Mouse (Mus musculus): ENCODE data around the gene Scfd2. TPM values are rescaled to one million over a fixed set of nuclear protein-coding genes. Genes with fewer than 3 reads are reported as not detected.

Scfd2 gene
- polyA plus RNA-seq, 1 experiment: 16.2 TPM

DNA sequence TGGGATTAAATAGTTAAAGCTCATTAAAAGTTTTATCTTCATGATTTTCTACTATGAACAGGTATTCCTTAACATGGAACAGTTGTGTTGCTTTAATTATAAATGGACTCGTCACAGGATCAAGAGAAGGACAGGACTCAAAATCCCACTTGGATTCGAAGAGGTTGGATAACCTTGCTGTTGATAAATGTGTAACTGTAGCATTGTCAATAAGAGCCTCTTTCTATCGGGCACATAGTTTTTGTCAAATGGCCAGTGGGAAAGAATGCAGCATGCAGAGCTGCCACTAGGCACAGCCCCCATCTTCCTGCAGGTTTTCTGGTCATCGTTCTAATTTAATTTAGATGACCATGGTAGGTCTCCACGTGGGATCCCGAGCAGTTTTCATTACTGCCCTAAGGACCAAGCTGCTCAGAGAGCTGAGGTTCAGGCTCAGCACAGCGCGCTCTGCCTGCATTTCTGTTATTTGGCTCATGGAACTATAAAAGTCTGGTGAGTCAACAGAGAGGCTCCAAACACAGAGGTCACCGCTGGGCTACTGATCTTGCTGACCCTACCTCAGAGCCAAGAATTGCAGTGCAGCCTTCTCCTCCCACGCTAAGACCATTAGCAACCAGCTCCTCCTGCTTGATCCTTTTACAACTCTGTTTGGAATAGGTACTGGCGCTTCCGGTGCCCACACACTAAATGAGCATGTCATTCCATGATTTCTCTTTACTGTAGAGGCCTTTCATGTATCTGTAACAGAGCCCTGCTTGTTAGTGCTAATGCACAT is 215.9 kb downstream of the Scfd2 start:
- DNase-seq (ENCODE audit: extremely low spot score in 1 of 2, low spot score in 1 of 2): no peak

DNA sequence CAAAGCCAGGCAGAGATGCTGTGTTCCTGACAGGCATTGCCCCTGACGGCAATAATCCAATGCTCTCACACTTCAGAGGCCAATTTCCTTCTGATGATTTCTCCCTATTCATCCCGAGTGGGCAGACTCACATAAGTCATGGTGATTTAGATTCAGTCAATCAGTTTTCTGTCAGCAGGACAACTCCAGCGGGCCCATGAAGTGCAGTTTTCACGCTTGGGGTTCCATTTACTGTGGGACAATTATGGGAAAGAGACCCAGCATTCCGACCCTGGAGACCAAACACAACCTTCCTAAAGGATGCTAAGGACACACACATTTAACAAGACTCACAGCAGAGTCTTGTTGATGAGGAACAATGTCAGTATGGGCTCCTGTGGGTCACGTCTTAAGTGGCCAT is 217.1 kb downstream of the Scfd2 start:
- DNase-seq (ENCODE audit: extremely low spot score in 1 of 2, low spot score in 1 of 2): no peak

DNA sequence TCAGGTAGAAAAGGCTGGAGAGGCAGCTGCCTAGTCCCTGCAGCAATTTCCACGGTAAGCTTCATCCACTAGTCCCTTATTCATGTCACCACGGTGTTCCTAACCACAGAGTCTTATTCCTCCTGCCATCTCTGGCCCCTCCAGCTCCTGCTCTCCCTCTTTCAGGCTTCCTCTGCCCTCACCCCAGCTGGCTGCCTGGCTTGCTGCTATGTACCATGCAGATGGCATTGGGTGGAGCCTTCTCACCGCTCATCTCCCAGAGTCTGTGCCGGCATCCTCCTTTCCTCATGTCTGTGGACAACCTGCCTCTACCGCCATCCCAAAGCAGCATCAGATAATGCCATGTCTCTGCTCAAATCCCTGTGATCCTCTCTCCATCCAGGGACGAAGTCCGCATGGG is 218.0 kb downstream of the Scfd2 start:
- no peak for DNase-seq (ENCODE audit: extremely low spot score in 1 of 2, low spot score in 1 of 2)

DNA sequence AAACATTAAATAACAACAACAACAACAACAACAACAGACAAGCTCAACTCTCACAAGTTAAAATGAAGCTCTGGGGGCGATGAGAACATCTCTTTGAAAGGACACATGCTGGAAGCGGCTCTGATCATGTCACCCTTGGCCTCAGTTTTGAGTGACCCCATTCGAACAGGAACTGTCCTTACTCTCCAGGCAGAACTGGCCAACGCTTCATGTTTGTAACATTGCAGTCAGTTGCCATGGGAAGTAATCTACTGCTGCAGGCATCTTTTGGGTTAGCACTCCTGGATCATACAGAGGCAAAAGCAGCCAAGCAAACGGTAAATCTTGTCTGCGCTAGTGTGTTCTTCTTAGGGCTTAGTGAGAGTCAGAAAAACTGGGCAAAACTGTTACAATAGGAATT is 219.7 kb downstream of the Scfd2 start:
- no peak for DNase-seq (ENCODE audit: extremely low spot score in 1 of 2, low spot score in 1 of 2)

DNA sequence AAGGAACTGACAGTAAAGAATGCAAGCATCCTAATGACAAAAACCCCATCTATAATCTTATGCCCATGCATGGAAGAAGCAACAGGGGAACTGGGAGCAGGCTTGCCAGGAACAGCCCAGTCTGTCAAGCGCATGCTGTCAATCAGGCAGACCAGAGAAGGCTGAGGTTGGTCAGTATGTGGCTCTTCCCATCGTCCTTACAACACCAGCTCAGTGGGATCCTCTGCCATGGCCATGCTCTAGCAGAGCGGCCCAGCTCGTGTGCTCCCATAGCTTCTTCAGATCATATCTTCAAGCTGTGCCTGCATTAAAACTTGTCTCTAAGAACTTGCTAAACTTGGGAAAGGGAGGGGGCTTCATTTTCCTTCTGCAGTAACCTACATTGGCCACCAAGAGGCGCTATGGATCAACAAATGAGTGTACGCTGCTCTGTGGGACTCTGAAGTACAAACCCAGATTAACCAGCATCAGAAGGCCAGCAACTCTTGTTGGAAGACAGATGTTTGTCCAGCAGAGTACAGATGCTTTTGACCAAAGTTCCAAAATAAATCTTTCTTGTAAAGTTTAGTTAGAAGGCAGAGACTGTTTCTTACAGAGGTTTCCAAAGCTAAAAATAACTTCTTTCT is 220.2 kb downstream of the Scfd2 start:
- peak; percentile 31 to 75 for DNase-seq (ENCODE audit: extremely low spot score in 1 of 2, low spot score in 1 of 2)

DNA sequence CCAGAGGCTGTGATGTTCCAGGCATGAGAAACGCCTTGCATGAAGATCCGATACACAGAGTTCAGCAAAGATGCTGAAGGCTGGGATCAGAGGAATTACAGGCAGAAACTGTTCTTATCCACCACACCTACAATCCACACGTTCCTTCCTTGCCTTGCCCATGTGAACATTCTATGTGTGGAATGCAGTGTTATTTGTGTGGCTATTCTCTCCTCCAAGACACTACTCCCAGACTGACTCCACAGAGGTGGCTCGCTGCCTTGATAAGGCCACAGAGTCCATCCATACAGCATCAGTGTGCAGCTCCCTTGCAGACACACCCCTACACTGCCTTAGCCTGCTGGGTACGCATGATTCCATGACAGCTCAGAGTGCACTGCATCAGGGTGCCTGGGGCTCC is 221.5 kb downstream of the Scfd2 start:
- DNase-seq (ENCODE audit: extremely low spot score in 1 of 2, low spot score in 1 of 2): no peak

DNA sequence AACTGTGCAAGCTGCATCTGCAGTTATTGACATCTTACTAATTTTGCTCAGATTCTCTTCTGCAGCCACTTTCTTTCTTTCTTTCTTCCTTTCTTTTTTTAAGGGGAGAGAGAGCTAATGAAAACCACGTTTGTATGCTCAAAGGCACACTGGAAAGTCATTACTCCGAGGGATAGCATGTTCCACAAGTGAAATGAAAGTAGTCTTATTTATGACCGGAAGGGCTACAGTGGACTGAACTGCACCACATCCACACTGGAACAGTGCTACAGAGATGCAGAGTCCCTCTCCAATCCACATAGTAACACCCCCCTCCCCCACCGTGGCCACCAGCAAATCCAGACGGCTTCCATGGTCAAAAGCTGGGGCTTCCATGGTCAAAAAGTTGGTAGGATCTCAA is 224.3 kb downstream of the Scfd2 start:
- no peak for DNase-seq (ENCODE audit: extremely low spot score in 1 of 2, low spot score in 1 of 2)

DNA sequence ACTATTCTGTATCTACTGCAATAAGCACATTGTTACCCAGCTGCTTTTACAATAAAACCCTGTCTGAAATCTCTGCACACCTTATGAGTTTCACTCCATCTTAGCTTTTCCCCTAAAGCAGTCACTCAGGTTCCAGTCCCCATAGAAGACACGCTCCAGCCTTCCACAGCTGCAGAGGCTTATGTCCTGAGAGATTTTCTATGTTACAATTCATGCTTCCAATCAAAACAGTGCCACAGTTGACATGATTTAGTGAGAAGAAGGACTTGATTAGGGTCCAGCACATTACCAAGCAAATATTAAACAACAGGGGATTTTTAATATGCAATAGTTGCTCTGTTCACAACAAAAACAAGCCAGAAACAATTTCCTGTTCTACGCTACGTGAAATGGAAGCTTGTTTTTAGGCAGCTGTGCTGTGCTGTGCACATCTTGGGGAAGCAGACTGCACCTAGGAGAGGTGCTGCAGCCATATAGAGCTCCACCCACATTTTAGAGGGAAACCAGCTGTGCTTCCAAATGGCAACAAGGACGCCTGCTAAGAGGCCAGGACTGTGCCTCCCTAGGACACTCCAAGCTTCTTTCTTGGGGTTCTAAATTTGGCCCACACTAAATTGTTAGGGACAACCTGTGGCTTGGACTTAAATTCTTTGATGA is 225.9 kb downstream of the Scfd2 start:
- no peak for DNase-seq (ENCODE audit: extremely low spot score in 1 of 2, low spot score in 1 of 2)

DNA sequence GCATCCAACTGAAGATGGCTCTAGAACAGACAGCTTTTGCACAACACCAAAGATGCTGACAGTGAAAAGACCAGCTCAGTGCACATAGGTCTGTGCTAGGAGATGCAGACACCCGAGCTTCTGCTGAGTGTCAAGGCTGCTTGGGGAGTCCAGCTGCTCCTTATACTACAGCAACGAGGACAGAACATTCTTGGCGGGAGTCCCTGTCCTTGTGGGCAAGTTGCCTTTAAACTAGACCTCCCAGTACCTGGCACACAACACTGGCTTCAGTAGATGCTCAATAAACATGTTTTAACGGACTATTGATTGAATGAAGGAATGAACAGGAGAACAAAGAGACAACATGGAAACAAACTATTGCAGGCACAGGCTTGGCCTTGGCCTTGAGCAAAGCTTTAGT is 226.8 kb downstream of the Scfd2 start:
- DNase-seq (ENCODE audit: extremely low spot score in 1 of 2, low spot score in 1 of 2): no peak

DNA sequence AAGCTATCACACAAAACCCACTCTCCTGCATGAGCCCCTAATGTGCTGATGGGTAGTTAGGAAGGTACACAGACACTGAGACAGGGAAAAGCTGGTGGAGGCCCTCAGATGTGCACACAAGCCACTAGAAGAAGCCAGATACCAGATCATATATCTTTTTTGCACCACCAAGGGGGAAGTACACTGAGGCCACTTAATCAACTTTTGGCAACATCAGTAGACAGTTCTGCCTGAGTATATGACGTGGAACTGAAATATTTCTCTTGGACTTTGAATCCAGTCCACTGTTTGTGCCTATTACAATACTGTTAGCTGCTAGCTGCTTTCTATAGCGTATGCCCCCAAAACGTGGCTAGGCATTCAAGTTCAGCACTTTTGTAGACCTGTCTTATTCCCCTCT is 229.2 kb downstream of the Scfd2 start:
- DNase-seq (ENCODE audit: extremely low spot score in 1 of 2, low spot score in 1 of 2): no peak

DNA sequence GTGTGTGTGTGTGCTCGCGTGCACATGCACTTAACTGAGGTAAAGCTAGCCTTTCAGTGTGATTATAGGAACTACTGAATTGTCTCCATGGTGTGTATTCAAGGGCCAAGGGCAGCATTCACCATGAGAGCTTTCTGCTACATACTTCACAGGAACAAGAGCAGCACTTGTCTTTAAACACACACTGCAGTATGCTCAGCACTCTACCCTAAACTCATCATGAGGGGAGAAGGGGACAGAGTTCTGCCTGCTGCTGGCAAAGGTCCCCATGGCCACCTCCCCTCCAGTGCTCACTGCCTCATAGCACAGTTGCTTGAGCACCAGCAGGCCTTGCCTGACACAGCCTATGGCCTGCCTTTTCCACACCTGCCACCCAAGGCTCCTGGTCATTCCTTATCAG is 230.1 kb downstream of the Scfd2 start:
- DNase-seq (ENCODE audit: extremely low spot score in 1 of 2, low spot score in 1 of 2): no peak

DNA sequence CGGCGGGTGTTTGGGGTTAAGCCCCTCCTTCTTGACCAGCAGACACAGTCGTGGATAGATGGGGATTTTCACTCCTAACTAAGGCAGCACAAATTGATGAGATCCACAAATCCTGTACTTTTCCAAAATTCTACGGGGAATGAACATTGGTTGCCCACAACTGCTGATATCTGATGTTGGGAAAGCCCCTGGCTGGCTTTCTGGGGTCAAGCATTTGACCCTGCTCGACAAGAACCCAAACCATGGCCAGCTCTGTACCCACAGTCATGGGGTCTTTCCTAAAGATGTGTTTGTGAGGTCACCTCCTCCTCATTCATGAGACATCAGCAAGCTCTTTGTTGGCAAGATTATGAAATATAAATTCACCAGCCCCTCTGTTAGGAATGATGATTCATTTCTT is 230.6 kb downstream of the Scfd2 start:
- no peak for DNase-seq (ENCODE audit: extremely low spot score in 1 of 2, low spot score in 1 of 2)

DNA sequence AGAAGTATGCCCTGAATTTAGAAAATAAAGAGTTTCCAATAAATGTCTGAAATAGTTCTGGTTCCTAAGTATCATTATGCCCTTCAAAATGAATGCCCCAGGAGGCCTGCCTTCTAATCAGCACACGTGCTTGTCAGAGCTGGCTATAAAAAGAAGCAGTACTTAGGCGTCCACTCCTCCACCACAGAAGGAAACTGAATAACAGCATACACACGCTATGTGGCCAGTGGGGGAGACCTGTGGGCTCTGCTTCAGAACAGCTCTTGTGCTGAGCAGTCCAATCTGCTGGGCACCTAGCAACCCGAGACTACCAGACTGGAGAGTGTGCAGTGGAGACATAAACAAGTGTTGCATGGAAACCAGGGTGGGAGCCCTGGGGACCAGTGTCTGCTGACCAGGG is 231.4 kb downstream of the Scfd2 start:
- peak in 1 of 2 experiments; percentile 34 for DNase-seq (ENCODE audit: extremely low spot score in 1 of 2, low spot score in 1 of 2)

DNA sequence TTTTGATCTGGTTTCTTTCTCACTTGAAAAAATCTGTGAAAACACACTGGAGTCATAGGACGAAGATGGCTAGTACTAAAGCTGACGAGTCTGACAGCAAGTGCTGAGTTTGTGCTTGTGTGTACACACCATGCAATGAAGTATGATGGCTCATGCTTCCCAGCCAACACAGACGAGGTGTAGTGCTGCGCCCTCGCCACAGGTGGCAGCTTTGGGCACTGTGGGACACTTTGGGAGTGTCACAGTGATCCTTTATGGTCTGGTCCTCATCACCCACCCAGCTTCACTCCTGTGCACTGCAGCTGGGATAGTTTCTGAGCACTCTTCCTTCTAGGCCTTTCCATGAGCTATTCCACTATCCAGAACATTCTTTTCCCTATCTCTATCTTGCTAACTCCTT is 234.4 kb downstream of the Scfd2 start:
- no peak for DNase-seq (ENCODE audit: extremely low spot score in 1 of 2, low spot score in 1 of 2)

DNA sequence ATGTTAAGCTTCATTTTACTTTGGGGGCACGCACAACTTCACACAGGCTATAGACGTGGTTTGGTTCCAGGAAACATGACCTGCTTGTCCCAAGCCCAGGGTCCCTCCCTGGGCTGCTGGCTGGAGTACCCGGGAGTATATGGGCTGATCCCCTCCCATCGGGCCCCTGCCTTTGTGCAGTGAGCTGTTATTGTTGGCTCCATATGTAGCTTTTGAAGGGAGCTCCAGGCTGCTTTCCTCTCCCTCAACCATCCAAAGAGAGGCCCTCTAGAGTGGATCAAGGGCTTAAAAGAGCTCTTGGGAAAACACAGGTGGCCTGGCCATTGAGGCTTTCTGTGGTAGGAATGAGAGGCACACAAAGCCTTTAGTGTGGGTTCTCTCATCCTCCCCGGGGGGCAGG is 235.5 kb downstream of the Scfd2 start:
- no peak for DNase-seq (ENCODE audit: extremely low spot score in 1 of 2, low spot score in 1 of 2)

DNA sequence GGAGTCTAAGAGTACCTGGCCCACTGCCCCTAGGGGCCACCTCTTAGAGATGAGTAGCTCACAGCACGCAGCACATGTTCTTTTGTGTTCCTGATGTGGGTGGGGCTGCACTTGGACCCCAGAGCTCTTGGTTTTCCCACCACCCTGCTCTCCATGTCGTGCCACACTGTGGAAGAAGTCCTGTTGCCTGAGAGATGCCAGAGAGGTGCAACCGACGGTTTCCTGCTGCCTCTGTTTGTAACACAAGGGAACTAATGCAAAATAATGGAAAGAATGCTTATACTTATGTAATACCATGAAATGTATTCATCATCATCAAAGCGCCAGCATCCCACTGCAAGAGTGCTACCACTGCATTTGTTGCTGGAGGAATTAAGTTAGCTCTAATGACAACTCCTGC is 238.0 kb downstream of the Scfd2 start:
- DNase-seq (ENCODE audit: extremely low spot score in 1 of 2, low spot score in 1 of 2): no peak

DNA sequence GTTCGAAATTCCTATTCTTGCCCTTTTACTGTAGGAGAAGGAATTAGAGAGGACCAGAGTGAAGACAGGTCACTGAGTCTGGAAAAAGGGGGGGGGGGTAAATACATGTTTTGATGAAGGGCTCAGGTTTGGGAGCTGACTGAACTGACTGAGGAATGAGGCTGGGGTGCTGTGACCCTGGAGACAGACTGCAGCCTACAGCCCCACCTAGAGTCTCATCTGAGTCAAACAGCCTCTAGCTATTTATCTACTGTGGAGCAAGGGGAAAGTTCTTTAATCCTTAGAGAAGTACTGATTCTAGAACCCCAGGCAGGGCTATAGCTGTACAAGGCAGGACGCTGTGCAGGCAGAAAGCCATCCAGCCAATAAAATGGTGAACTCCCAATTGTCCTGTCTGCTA is 239.5 kb downstream of the Scfd2 start:
- DNase-seq (ENCODE audit: extremely low spot score in 1 of 2, low spot score in 1 of 2): no peak

DNA sequence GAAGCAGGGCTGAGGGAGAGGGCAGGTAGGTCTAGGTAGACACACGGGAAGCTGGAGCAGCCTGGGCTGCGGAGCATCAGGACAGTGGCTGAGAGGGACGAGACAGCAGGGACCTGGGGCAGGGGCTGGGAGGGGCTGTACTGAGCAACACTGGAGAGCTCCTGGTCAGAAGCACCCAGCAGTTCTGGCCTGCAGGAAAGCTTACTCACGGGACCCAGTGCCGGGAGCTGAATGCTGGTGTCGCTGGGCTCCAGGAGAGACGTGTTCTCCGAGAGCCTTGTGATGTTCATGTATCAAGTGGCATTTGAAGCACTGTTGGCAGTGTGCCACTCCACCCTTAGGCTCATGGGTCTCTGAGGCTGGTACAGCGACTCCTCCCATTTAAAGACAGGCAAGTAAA is 240.0 kb downstream of the Scfd2 start:
- no peak for DNase-seq (ENCODE audit: extremely low spot score in 1 of 2, low spot score in 1 of 2)

DNA sequence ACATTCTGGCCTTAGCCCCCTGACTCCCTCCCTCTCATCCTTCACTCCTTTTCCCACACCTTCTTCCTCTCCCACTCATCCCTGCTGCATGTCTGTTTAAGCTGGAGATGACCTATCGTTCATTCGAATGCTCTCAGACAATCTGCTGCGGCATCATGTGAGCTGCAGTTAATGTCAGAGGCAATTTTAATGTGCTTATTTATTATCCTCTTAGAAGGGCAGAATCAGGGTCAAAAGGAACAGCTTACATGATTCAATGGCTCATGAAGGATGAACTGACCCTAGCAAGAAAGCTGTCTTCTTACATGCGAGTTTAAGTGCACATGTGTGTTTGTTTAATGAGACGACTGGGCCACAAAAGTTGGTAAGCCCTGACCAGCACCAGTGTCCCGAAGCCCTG is 241.6 kb downstream of the Scfd2 start:
- DNase-seq (ENCODE audit: extremely low spot score in 1 of 2, low spot score in 1 of 2): no peak

DNA sequence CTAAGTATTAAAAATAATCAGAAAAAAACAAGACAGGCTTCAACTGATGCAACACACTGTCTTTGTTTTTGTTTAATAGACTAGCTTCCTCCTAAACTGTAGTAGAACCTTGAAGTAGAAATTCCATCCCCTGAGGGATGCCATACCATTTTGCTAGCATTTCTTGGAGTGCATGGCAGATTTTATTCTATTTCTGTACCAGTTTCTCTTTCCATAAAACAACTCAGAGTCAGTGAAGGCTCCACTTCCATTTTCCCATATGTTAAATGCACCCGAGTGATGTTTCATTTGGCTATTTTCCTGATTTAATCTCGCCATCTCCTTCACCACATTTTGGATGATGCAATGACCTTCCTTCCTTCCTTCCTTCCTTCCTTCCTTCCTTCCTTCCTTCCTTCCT is 243.4 kb downstream of the Scfd2 start:
- DNase-seq (ENCODE audit: extremely low spot score in 1 of 2, low spot score in 1 of 2): peak in 1 of 2 experiments; percentile 37

DNA sequence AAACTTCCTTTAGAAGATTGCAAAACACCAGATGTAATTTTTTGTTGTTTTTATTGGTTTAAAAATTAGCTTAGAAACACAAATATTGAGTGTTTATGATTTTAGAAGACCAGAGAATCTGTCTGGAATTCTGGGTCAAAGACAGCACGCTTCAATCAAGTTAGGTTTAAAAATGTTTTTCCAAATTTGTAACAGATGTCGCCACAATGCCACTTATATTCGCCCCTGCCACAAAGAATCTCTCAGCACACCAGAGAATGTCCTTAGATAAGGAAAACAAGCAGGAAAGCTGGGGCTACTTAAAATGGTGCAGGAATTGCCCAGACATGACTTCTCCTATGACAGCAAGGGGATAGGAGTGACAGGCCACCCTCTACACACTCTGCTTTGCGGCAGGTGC is 245.3 kb downstream of the Scfd2 start:
- DNase-seq (ENCODE audit: extremely low spot score in 1 of 2, low spot score in 1 of 2): no peak

DNA sequence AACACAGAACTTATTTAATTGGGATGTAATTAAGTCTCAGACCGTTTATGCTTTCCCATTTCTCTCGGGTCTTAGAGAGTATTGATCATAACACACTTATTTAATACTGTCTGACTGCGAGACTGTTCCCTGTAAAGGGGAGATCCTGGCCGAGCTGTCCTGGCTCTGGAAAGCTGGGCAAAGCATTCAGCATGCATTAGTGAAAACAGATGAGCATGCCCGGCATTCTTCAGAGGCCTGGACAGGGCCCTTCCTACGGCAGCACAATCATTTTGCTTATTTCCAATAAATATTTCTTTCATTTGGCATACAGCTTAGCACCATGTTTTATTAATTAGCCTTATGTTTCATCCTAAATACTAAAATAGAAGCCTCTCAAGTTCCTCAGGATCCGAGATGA is 245.8 kb downstream of the Scfd2 start:
- DNase-seq (ENCODE audit: extremely low spot score in 1 of 2, low spot score in 1 of 2): no peak

Data from frontal cortex, adult 2 months (tissue).